Mouse (Mus musculus): ENCODE results near the gene Gmfb. TPM values are rescaled to one million over a fixed set of nuclear protein-coding genes. Genes with fewer than 3 reads are reported as not detected.

Gmfb gene
- polyA plus RNA-seq, 1 experiment, result 4.7 TPM

DNA sequence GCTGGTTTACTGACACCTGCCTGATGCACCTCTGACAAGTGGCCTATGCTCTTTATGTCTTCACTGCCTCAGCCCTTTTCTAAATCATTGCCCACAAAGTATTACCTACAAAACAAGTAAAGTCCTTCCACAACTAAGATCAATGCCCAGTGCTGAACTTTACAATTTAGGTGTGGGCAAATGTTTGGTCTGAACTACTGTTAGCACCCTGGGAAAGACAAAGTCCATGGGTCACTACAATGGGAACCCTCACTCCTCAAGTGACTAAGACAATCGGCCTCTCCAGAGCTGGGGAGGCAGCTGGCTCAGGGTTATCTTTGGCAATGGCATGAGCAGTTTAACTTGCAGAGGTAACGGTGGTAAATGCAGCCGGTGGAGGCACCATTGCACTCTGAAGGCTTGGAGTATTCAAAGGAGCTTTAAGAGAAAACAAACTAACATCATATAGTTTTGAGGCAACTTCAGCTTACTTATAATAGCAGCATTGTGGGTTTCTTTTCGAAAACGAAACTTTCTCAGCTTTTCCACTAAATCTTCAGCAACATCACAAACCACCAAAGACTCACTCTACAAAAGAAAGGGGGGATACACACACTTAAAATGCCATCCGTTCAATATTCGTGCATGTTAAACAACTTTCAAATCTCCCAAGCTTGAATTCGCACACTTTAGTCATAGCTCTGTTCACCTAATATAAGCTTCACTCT is 5.0 kb downstream of the Gmfb start:
- TF ChIP-seq GATA1 (IDR thresholded peaks at IDR 0.05; ENCODE audit: low read length), result no peak

DNA sequence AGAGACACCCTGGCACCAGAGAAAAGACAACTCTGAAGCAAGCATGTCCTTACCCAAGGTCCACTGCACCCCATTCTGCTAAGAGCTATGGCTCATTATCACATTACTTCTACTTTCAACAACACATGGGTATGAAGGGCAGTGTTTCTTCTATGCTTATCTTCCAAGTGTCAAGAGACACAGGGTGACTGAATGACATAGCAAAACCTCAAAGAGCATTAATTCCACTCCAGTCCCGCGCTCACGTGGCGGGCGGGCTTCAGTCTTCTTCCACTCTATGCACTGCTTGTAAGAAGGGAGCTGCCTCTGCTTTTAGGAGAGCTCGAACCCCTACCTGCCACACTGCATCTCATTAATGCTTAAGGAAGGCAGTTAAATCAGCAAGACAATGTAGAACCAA is 6.4 kb downstream of the Gmfb start:
- no peak for TF ChIP-seq GATA1 (IDR thresholded peaks at IDR 0.05; ENCODE audit: low read length)

DNA sequence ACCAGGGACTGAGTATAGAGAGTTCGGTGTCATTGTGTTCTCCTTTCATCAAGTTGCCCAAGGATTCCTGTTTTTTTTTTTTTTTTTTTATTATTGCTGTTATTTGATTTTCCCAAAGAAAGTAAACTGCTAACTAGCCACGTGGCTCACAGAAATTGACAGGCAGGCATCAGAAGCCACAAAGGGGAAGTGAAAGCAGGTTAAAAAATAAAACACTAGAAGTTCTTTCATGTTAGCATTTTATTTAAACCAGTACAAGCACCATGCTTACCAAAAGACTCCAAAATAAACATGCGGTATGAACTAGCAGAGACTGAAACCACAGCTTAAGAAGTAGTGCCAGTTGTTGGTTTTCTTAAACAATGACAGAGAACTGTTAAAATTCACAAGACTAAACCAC is 14.1 kb downstream of the Gmfb start:
- no peak for TF ChIP-seq GATA1 (IDR thresholded peaks at IDR 0.05; ENCODE audit: low read length)

DNA sequence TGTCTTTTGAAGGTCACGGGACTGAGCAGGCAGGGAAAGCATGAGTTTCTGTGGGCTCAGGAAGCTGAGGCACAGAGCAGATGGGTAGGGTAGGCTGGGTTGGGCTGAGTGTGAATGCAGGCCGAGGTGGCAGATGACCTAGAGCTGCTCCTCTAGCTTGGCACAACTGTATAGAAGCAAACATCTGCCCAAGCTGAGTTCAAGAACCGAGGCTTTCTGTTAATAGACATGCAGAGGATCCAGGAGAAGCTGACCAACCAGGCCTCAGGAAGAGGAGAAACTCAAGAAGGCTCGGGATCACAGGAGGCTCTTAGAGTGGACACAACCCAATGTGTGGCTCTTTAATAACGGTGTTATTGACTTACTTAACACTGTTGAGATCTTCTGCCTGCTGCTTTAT is 15.9 kb downstream of the Gmfb start:
- TF ChIP-seq GATA1 (IDR thresholded peaks at IDR 0.05; ENCODE audit: low read length), result no peak

DNA sequence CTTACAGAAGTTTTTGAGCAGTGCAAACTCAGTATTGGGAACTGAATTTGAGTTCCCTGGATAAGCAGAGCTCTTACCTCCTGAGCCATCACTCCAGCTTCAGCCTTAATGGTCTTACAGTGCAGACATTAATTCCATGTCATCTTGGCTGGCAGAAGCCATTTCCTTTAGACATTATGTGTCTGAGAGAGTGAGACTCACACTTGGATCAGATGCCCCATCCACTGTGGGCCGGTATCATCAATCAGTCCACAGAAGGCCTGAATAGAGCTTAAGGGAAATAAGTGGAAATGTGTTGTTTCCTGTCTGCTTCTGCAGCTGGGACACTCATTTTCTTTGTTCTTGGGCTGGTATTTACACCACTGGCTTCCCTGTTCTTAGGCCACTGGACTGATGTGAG is 18.3 kb downstream of the Gmfb start:
- no peak for TF ChIP-seq GATA1 (IDR thresholded peaks at IDR 0.05; ENCODE audit: low read length)

DNA sequence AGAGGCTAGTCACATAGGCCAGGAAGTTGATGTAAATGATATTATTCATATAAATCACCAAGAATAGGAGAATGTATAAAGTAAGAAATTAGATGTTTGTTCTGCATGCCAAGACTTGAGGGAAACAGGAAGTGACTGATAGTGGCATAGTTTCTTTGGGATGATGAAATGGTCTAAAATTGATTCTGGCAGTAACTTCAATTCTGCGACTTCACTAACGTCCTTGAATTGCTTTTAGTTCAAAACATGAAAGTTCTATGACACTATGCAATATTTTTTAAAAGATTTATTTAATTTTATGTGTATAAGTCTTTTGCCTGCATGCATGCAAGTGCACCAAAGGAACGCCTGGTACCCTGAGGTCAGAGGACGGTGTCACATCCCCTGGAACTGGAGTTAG is 18.8 kb downstream of the Gmfb start:
- no peak for TF ChIP-seq GATA1 (IDR thresholded peaks at IDR 0.05; ENCODE audit: low read length)

DNA sequence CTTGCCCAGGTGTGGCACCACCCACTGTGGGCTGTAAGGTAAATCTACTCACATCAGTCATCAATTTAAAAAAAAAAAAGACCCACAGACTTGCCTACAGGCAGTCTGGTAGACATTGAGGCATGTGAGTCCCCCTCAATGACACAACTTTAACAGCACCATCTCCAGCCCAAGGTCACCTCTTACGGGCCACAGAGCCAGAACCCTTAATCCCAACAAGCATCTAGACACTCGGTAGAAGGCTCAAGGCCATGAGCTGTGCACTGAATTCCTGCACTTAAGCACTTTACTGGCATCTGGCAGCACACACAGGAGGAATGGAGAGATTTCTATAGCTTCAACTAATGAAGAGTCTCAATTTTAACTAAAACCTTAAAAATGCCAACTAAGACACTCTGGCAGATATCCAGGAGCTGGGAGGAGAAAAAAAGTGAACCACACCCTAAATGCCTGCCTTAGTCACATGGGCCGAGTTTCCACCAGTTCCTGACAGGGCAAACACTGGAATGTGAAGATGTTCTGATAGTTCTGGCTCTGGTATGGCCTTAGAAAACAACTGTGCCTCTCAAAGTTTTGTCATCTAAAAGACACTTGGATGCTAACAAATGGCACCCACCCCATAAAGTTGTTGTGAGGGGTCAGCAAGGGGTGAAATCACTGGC is 21.2 kb downstream of the Gmfb start:
- TF ChIP-seq GATA1 (IDR thresholded peaks at IDR 0.05; ENCODE audit: low read length), result no peak

DNA sequence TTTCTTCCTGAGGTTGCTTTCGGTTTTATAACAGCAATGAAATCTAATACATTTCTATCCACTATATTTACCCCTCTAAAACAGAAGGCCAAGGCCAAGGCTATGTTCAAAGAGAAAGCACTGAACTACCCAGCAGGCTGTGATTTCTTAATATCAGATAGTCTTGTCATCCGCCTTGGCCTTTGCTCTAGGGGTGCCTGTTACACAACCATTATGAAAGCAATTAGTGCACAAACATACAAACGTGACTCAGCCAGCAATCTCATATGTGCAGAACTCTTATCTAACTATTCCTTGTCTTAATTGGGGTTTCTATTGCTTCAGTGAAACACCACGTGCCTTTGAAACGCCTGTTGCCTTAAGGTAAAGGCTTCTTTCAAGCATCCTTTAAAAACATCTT is 27.9 kb downstream of the Gmfb start:
- TF ChIP-seq GATA1 (IDR thresholded peaks at IDR 0.05; ENCODE audit: low read length), result no peak

DNA sequence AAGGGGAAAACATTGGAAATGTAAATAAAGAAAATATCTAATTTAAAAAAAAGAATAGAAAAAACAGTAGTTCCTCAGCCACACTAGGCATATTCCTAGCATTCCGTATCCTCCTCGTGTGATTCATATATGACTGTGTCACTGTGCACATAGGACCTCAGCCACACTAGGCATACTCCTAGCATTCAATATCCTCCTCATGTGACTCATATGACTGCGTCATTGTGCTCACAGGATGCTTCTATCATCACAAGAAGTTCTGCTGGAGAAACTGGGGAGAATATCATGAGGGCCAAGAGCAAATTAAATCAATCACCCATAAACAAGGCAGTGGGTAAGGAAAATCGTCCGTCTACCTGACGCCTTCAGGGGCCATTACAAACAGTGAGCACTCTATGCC is 31.3 kb downstream of the Gmfb start:
- no peak for TF ChIP-seq GATA1 (IDR thresholded peaks at IDR 0.05; ENCODE audit: low read length)

DNA sequence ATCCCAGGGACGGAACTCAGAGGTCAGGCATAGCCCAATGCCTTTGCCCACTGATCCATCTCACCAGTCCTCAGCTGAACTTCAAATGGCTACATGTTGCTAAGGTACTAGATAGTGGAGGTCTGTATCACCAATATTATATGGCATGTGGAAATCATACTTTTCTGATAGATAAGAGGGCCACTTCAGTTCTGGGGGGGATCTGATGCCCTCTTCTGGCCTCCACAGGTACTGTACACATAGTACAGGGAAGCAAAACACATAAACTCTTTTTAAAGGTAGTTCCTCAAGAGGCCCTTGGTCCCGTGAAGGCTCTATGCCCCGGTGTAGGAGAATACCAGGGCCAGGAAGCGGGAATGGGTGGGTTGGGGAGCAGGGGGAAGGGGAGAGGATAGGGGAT is 31.7 kb downstream of the Gmfb start:
- TF ChIP-seq GATA1 (IDR thresholded peaks at IDR 0.05; ENCODE audit: low read length), result no peak

DNA sequence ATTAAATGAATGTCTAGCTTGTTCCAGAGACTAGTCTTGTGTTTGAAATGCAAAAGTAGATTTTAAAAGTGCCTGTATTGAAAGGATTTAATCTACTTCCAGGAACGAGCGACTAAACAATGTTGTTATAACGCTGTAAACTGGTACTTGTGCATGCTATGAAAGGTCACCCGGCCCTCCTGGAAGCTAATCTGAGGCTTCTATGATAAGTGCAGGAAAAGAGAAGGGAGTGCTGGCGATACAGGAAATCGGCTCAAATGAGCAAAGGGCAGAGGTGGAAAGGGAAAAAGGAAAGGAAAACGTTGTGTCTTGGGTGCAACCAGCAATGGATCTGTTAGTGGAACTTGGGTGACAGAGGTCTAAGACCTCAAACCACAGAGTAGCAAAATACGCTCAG is 33.5 kb downstream of the Gmfb start:
- no peak for TF ChIP-seq GATA1 (IDR thresholded peaks at IDR 0.05; ENCODE audit: low read length)

DNA sequence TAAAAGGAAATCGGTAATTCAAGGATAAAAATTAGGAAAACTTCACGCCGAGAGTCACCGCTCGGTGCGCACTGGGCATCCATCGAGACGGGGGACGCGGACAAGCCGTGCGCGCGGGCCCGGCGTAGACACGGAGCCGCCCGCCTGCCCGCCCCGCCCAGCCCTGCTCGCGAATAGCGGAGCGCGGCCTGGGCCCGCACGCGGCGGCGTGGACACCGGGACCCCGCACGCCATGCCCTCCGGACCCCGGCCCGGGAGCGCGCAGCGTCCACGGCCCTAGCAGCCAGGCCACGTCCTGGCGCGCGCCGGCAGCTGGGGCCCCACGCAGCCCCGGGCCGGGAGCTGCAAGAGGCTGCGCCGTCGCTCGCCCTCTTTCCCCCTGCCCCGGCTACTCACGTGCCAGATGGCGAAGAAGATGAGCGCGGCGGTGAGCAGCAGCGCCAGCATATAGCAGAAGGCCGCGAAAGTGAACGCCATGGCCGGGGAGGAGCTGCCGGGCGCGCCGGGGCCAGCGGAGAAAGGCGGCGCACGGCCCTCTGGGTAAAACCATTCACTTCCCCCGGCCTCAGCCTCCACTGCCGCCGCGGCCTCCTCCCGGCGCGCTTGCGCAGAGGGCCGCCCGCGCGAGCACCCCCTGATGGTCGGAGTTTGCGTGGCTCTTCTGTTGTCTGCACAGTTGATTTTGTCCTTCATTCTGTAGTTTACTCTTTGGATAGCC is 34.1 kb downstream of the Gmfb start, which contains the start of gene Cnih1:
Cnih1 (minus strand) TSS at position 625 of the 718 bp plus-strand sequence.
- no peak for TF ChIP-seq GATA1 (IDR thresholded peaks at IDR 0.05; ENCODE audit: low read length)

DNA sequence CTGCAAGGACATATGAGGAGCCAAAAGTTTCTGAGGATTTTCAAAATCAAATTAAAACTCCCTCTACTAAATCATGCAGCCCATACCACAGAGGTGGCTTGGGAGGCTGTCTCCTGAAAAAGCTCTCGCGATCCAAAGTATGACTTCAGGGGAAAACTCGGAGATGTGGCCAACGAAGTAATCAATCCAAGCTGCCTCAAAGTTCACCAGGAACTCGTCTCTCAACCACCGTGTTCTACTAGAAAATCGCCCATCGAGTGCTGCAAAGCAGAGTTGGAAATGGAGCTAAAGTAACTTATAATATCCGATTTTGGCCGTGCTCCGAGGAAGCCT is 34.6 kb downstream of the Gmfb start:
- TF ChIP-seq GATA1 (IDR thresholded peaks at IDR 0.05; ENCODE audit: low read length), result no peak

DNA sequence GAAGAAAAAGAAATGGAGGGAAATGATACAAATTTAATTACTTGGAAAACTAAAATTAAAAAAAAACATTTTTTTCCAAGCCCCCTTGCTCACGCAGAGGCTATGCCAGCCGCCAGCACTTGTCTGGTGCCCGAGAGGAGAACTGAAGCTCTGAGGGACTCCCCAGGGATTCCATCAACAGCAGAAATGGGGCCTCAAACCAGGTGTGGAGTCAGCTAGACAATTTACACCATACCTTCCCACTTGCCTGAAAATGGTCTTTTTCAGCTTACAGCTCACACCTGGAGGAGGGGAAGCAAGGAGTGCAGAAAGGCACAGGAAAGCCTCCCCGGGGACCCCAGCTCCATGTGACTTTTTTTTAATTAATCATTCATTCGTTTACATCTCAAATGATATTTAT is 36.8 kb downstream of the Gmfb start:
- TF ChIP-seq GATA1 (IDR thresholded peaks at IDR 0.05; ENCODE audit: low read length), result no peak

DNA sequence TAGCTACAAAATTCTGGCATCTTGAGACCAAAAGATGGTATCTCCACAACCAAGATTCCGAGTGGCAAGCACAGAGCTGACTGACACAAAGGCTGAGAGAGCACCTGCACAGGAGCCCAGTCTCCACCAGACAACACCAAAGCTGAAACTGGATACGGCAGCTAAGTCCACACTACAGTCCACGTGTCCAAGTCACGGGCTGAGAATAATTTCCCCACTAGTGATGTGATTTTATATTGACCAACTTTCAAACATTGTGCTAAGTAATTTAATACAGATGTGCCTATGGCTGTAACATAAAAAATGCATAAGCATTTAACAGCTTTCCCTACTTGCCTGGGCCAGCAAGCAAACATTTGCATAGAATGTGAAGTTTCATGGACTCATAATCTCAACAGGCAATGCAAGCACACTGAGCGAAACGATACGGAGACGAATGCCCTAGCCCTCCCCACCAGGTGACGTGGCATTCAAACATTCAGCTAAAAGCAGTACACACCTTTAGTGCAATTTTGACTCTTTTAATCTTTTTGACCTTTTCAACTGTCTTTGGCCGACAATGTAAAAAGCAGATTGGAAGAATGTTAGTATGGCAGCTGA is 38.6 kb downstream of the Gmfb start:
- TF ChIP-seq GATA1 (IDR thresholded peaks at IDR 0.05; ENCODE audit: low read length), result no peak

DNA sequence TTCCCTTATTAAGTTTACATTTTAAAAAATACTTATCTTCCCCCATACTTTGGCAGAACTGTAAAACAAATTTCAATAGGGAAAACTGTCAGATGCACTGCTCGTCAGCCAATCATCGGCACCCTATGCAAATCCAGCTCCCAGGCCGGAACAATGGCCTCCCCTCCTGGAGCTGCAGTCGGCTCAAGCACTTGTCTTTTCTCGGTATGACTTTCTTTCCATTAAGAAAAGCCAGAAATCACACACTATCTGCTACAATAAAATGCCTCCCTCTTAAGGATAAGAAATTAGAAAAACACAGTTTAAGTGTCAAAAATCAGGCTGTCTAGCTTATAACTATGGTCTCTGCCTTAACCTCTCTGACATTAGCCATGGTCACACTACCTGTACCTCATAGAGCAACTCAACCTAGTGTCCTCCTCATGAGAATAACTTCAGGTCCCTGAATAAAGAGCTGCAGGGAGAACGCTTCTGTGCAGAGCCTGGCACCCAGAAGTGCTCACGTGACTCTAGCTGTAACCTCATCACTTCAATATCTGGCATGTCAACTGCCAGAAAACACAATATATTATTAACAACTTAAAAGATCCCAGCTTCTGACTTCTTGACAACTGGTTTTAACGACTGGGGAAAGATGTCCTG is 39.7 kb downstream of the Gmfb start:
- TF ChIP-seq GATA1 (IDR thresholded peaks at IDR 0.05; ENCODE audit: low read length), result no peak

Data from G1E-ER4 (cell line).